Mouse (Mus musculus): ENCODE results near the gene Atox1.
"Not testable (repeated sequence)": the region's sequence is repeated elsewhere in the genome, so short reads cannot be mapped to it uniquely, and the experiment has no call there.

Atox1 gene

GRCm38 (mm10) chr11:55450311-55450710, 10.7 kb downstream of the Atox1 start:
- no peak for DNase-seq (ENCODE audit: low spot score in 2 of 2)

DNA sequence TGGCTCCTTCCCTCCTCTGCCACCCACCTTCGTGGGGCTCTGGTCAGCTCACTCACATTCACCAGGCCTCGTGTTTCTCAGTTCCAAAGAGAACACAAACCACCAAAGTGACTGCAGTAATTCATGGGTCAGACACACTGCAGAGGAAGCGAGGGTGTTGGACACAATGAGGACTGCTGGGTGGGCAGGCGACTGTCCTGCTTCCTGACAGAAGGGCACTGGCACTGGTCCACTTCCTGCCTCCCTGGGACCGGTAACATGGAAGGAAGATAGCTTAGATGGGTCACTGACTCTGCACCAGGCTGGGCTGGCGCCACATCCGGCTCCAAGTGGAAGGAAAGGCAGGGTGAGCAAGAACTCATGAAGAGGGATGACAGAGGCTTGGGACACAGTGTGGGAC, 11.5 kb downstream of the Atox1 start:
- DNase-seq (ENCODE audit: low spot score in 2 of 2), result no peak

- peak; percentile 46 to 62 for DNase-seq (ENCODE audit: low spot score in 2 of 2)
Observed at GRCm38 (mm10) chr11:55446579-55446978, 14.5 kb downstream of the Atox1 start.

GRCm38 (mm10) chr11:55444772-55445171, 16.3 kb downstream of the Atox1 start:
- no peak for DNase-seq (ENCODE audit: low spot score in 2 of 2)

DNA sequence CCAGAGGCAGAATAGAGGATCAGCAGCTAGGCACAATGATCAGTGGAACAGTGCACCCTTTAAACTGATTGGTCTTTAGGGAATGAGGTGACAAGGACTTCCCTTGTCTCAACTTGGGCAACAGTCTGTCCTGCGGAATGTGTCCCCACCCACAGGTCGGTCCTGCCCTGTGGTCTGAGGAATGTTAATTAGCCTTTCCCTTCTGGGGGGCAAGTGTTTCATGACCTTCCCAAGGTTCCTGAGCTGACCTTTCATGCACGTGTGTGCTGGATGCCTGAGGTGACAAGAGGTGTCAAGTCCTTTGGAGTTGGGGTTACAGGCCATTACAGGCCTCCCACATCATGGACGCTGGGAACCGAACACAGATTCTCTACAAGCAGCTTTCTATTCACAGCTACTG, 21.3 kb downstream of the Atox1 start:
- DNase-seq (ENCODE audit: low spot score in 2 of 2), result no peak

GRCm38 (mm10) chr11:55438031-55438430, 23.0 kb downstream of the Atox1 start:
- DNase-seq (ENCODE audit: low spot score in 2 of 2), result peak; percentile 14 to 35

DNA sequence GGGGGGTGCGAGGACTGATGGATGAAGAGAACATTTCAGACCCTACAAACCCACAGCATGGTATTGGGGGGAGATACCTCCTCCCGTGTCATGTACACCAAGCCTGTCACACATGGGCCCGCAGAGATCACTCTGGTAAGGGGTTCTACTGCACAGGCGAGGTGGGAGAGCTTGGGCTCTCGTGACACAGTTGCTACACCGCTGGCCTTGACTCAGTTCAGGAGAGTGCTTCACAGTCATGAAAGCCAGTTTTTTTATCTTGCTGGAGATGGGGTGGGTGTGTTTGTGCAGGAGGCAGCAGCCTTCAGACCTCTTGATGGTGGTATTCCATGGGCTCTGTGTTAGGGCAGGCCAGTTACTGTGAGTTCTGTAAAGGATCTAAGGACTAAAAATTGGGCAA, 24.9 kb downstream of the Atox1 start:
- no peak for DNase-seq (ENCODE audit: low spot score in 2 of 2)

- DNase-seq (ENCODE audit: low spot score in 2 of 2), result no peak
Observed at GRCm38 (mm10) chr11:55432981-55433380, 28.1 kb downstream of the Atox1 start.

DNA sequence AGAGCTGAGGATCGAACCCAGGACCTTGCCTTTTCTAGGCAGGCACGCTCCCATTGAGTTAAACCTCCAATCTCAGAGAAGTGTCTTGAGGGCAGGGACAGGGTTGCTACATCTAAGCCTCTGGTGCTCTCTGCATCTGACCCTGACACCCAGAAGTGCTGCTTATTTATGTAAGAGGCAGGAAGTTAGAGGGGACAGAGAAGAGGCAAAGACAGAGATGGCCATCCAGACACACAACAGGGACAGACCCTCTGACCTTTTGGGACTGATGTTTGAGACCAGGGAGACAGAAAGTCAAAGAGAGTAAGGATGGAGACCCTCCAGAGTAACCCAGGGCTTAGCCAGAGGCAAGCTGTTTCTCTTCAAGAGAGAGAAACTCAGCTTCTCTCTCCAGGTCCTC, 31.1 kb downstream of the Atox1 start:
- DNase-seq (ENCODE audit: low spot score in 2 of 2), result no peak

DNA sequence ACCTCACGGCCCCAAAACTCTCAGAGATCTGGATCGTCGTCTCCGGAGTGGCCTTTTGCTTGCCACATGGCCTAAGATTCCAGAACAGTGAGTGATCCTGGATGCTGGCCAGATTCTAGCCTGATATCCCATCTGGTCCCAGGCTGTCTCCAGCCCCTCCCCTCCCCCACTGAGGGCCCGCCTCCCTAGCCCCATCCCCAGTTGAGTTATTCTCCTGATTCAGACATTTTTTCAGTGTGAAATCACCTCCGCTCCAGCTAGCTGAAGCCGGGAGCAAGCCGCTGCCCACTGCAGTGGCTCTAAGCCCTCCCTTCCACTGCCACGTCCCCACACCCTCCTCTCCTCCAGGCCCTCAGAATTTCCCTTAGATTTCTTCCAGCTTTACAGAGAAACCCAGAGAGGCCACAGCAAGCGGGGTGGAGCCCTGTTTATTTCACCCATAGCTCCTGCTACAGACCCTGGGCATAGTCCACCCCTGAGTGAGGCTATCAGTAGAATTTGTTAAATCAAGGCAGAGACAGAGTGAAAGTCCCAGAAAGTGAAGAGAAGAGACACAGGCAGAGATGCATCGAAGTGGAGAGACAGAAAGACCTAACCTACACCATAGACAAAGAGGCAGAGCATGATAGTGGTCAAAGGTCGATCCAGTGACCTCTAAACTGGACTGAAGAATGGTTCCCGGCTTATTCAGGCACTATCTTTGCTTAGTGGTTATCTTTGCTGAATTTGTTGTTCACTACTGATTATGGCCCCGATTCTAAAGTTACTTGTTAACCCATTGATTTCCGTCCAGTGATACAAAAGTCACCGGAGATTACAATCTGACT, 32.6 kb downstream of the Atox1 start:
- DNase-seq (ENCODE audit: low spot score in 2 of 2), result no peak

- DNase-seq (ENCODE audit: low spot score in 2 of 2), result no peak
Observed at GRCm38 (mm10) chr11:55424746-55425360, 36.2 kb downstream of the Atox1 start.

- DNase-seq (ENCODE audit: low spot score in 2 of 2), result no peak
Observed at GRCm38 (mm10) chr11:55423756-55424155, 37.3 kb downstream of the Atox1 start.

- DNase-seq (ENCODE audit: low spot score in 2 of 2), result no peak
Observed at GRCm38 (mm10) chr11:55422978-55423377, 38.1 kb downstream of the Atox1 start, which contains the start of gene Sparc. TSS of gene Sparc (minus strand) at chr11:55423183.

- no peak for DNase-seq (ENCODE audit: low spot score in 2 of 2)
Observed at GRCm38 (mm10) chr11:55419678-55420307, 41.2 kb downstream of the Atox1 start.

- DNase-seq (ENCODE audit: low spot score in 2 of 2), result peak; percentile 10 to 22
Observed at GRCm38 (mm10) chr11:55419296-55419677, 41.8 kb downstream of the Atox1 start.

DNA sequence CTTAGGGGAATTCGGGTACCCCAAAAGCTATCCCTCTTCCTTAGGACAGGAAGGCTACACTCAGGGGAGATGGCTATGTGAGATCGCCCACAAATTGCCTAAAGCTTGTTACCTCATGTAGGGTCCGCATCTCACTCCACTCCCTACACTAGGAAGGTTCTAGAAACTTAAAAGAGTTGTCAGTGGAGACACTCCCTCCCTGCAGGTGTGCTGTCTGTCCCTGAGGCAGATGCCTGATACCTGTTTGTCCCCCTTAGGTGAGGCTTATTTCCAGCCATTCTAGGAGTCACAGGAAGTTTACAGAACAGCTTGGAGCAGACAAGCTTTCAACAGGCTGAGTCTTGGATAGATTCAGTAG, 42.4 kb downstream of the Atox1 start:
- DNase-seq (ENCODE audit: low spot score in 2 of 2), result no peak

GRCm38 (mm10) chr11:55417898-55418703, 42.9 kb downstream of the Atox1 start:
- no peak for DNase-seq (ENCODE audit: low spot score in 2 of 2)

DNA sequence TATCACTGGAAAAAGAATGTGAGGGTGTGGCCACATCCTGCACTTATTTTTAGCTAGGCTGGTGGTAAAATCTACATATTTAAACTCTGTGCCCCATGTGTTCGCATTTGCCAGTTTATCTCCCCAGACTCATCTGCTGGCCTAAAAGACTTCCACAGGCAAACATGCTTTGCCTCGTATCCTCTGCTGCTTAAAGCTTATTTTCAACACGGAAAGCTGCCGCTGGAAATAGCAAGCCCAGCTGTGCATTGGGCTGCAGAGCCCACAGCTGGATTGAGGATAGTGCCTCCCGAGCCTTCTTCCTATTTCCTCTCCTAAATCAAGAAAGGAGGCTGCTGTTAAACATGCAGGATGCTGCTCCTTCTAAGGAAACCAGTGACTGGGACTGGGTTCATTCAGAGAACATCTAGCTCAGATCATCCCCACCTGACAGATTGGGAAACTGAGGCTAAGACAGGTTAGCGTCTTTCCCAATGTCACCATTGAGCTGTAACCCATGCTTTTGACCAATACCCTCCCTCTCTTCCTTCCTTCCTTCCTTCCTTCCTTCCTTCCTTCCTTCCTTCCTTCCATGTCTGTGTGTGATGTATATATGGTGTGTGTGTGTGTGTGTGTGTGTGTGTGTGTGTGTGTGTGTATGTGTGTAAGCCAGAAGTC, 44.3 kb downstream of the Atox1 start:
- no peak for DNase-seq (ENCODE audit: low spot score in 2 of 2)

GRCm38 (mm10) chr11:55415731-55416130, 45.3 kb downstream of the Atox1 start:
- not testable (repeated sequence) for DNase-seq (ENCODE audit: low spot score in 2 of 2)

- DNase-seq (ENCODE audit: low spot score in 2 of 2), result no peak
Observed at GRCm38 (mm10) chr11:55415036-55415704, 45.9 kb downstream of the Atox1 start.

DNA sequence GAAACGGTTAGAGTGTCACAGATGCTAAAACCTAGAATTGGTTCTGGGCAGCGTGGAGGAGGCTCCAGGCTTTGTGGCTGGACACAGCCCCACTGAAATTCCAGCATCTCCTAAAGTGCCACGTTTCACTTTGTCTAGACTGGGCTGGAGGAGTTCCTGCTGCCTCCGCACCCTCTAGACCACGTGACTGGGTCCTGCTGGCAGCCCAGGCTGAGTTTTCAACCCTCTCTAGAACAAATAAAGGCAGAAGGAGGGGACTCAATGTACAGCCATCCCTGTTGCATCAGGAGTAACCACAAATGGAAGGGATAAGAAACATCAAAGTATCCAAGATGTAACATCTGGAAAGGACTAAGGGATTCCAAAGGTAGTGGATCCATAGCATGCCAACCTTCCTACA, 46.7 kb downstream of the Atox1 start:
- DNase-seq (ENCODE audit: low spot score in 2 of 2), result no peak

Data from right cerebral cortex, postnatal 36 days (tissue).